Mouse (Mus musculus): ENCODE results near the gene Tmem258.
"Not testable (repeated sequence)": the region's sequence is repeated elsewhere in the genome, so short reads cannot be mapped to it uniquely, and the experiment has no call there.

The Tmem258 gene

GRCm38 (mm10) chr19:10203848-10204615 lies at the start of gene Tmem258, which contains the start of gene Fen1:
Gene Tmem258 (plus strand): TSS chr19:10204014.
Gene Fen1 (minus strand): TSS chr19:10204169.
- DNase-seq = peak; percentile 93

DNA sequence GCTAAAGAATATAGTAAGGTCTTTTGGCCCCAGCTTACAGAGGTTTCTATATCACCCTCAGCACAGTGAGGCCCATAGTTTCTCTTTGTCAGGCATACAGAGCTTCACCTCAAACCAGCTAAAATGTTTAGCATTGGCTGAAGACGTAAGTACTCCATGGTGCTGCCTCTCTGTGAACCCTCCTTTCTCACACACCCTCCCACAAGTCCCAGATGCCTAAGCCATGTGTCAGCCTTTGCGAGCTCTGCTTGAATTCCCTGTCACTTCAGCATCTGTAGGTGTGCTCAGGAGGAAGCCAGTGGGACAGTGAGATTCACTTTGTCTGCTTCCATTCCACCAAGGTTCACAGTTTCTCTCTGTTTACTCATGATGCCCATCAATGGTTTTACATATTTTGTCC lies 46.1 kb upstream of the Tmem258 start:
- no peak for DNase-seq

GRCm38 (mm10) chr19:10163896-10164295 lies 39.9 kb upstream of the Tmem258 start:
- no peak for DNase-seq

DNA sequence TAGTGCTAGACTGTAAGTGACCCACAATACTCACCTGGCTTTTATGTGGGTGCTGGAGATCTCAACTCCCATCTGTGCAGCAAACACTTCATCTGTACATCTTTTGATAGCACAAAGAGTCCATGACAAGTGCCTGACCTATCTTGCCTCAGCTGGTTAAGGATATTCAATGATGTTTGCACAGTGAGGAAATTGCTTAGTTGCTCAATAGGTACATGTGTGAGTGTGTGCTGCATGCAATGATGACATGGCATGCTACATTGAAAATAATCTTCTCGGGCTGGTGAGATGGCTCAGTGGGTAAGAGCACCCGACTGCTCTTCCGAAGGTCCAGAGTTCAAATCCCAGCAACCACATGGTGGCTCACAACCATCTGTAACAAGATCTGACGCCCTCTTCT lies 37.9 kb upstream of the Tmem258 start:
- not testable (repeated sequence) for DNase-seq

DNA sequence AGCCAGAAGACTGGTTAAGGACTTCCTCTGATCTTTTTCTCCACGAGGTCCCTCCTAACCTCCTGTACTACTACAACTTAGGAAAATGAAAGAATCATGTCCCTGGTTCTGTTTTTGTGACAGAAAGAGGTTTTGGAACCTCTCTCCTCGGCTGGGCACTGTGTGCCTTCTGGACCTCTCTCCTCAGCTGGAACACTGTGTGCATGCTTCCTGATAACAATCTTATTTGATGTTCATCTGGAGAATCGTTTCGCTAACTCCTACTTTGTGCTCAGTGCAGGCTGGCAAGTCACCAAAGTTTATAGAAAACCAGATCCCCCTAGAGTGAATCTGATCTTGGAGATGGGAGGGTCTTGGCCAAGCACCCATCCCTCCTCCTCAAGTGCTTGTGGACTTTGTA lies 36.7 kb upstream of the Tmem258 start:
- DNase-seq = no peak

- DNase-seq = no peak
Observed at GRCm38 (mm10) chr19:10167951-10168350, 35.9 kb upstream of the Tmem258 start.

- DNase-seq = no peak
Observed at GRCm38 (mm10) chr19:10168441-10168840, 35.4 kb upstream of the Tmem258 start.

- DNase-seq = no peak
Observed at GRCm38 (mm10) chr19:10169179-10169578, 34.6 kb upstream of the Tmem258 start.

DNA sequence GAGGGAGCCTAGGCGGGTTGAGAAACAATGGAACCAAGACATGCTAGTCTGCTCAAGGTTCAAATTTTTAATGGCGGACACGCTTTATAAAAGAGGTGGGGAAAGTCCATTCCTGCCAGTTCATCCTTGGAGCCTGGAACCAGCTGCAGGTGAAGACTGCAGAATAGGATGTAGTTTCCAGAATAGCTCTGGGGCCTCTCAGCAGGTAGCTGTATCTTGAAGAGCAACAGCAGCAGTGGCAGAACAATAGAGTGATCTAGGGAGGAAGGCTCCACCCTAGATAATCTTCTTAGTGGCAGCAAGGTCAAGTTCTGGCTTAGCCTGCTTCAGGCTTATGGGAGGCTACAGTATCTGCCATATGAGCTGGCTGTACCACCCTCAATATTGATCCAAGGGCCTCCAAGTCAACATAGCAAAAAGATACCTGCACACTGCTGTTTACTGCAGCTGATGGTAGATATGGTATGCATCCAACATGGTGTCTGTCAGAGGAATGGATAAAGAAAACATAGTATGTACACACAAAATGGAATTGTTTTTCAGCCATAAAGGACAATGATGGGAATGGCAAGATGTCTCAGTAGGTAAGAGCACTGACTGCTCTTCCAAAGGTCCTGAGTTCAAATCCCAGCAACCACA lies 34.0 kb upstream of the Tmem258 start:
- not testable (repeated sequence) for DNase-seq

GRCm38 (mm10) chr19:10170466-10170865 lies 33.3 kb upstream of the Tmem258 start:
- DNase-seq = no peak

GRCm38 (mm10) chr19:10171359-10171758 lies 32.5 kb upstream of the Tmem258 start:
- DNase-seq = no peak

DNA sequence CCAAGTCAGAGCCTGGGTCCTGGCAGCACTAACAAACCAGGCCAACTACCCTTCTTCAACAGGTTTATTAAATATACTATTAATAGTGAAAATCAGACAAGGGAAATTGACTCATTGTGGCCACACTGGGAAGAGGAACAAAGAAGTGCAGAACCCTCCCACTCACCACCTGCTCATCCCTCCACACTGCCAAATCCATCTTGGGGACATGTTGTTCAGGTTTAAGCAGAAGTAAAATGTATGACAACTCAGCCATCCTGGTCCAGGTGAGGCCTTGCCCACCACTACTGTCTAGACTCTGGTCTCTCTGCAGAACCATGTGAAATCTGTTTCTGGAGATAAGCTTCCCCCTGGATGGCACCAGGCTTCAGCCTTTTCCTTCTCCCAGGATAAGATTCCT lies 32.0 kb upstream of the Tmem258 start:
- DNase-seq = no peak

DNA sequence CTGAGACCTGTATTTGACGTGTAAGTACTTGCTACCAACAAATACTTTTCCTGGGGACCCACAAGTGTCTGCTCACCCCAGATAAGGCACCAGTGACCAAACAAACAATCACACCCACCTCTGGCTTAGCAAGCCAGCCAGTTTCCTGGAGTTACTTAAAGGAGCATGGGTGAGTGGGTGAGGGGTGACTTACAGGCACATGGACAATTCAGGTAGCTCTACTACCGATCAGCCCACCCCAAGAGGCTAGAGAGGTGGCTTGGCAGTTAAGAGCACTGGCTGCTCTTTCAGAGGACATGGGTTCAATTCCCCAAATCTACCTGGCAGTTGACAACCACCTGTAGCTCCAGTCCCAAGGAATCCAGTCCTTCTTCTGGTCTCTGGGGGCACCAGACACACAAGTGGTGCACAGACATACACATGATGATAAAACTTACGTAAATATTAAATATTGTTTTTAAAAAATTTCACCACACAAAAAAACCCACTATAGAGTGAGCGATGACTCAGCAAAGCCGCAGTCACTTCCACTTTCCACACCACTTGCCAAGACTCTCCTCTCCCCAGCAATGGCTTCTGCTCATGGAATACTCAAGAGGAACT lies 30.6 kb upstream of the Tmem258 start:
- DNase-seq = no peak

DNA sequence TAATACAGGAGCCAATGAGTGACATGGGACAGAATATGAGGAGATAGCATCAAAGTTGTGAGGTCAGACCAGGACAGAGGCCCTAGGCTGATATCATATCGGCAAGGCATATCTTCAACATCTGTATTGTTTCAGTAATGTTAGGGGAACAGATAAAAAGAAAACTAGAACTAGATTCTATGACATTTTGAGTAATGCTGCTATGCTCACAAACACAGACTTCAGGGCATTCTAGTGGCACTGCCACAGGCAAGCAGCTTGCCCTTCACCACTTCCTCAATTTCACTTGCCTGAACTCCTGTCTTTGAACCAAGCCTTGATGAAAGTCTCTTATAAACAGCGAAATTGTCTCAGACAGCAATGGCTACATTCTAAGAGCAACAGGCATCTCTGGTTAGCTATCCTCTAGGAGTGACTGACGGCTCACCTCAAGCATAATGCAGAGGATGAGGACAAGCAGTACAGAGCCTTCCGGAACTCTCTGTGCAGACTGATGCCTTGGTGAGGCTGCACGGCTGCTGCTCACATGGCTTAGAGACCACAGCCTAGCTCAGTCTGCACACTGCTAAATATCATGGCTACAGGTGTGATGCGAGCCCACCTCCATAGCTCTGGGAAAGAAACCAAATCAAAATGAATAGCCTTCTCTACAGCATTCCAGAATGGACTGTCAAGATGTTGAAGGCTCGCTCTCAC lies 29.8 kb upstream of the Tmem258 start:
- no peak for DNase-seq

GRCm38 (mm10) chr19:10174956-10175355 lies 28.9 kb upstream of the Tmem258 start:
- no peak for DNase-seq

- DNase-seq = no peak
Observed at GRCm38 (mm10) chr19:10176477-10176876, 27.3 kb upstream of the Tmem258 start.

DNA sequence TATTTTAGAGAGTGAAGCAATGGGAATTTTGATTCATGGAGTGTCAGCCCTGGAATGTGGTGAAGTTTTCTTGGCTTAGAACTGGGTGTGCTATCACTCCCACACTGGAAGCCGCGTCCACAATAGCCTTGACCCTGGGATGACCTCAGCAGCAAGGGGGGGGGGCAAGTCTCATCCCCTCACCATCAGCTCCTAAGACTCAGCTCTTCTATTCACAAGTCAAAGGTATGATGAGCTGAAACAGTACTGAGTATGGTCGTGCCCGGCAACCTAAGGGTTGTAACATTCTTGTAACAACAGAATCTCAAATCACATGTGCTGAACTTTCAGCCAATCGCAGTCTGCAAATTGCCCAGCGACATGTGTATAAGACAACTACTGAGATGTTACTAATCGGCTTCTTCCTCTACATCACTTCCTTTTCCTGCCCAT lies 26.9 kb upstream of the Tmem258 start:
- DNase-seq = peak; percentile 43

GRCm38 (mm10) chr19:10181225-10181624 lies 22.6 kb upstream of the Tmem258 start:
- no peak for DNase-seq

DNA sequence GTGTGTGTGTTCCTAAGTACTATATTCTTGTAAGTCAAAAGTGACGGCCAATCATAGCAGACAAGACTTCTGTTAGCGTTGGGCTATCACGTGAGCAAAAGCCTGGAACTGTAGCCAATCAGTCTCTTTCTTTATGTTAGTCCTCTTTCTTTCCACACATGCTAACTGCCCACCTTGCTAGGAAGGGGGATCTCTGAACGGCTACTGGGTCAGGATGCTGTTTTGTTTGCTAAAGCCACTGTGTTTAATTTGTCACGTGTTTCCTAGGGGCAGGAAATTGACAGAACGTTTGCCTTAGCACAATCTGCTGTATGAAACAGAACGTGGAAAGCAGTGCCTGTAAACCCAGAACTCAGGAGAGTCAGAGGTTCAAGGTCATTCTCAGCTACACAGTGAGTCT lies 21.7 kb upstream of the Tmem258 start:
- DNase-seq = no peak

DNA sequence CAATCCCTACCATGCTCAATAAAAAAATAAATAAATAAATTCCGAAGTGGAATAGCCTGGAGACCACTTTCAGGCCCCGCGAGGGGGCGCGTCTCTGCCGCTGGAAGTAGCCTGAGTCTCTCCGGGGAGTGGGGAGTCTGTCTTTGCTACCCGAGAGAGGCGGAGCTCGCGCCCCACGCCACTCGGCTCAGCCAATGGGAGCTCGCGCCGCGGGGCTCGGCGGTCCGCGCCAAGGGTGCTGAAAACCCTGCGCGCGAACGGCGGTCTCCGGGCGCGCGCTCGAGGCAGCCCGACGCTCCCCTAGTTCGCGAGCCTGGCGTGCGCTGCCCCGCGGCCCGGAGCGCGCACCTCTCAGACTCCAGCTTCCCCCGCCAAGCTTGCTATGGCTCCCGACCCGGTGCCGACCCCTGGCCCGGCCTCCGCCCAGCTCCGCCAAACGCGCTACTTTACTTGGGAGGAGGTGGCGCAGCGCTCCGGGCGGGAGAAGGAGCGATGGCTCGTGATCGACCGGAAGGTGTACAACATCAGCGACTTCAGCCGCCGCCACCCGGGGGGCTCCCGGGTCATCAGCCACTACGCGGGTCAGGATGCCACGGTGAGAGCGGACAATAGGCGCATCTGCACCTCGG lies 21.0 kb upstream of the Tmem258 start, which contains the start of gene Fads1:
TSS of gene Fads1 (plus strand) at position 219 of the 629 bp plus-strand sequence.
- DNase-seq = peak; percentile 97

DNA sequence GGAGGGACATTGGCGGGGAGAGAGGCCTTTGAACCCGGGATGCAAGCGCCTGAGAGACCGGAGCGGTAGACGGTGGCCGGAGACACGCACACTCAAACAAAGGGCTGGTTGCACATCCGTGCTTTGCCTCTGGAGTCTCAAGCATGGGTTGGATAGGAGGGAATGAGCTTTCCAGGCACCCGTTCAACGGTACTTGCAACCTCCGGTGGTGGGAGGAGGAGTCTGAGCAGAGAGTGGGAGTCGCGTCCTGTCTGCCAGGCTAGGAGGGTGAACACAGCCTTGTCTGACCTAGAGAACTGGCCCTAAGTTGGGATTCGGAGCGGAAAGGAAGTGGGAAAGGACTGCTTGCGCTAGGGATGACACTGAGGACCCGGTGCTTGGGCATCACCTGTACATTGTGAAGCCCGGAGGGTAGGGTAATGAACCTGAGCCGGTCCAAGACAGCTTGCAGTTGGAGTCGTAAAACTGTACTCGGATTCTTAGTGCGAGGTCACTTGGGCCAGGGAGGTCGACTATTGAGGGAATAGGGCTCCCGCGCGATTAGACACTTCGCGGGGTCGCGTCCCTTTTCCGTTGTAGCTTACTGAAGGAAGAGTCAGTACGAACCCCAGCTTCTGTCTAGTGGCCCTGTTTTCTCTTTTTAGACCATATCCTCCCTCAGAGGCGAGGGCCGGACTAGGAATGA lies 20.4 kb upstream of the Tmem258 start:
- peak; percentile 83 for DNase-seq

DNA sequence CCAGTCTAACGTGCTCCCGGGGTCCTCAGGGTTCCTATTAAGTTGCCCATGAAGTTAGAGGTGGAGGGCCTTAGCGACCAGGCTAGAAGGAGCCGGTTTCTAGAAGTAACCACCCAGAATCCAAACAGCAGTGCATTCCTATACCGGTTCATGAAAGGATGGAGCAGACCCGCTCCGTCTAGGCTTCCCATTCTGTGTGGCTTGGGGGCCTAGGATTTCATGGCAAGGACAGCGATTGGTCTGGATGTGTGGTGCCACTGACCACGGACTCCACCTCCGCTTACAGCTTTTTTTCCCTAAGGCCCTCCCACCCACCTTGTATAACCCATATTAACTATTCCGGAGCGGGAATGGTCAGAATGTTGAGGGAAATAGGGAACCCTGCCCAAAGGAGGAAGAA lies 19.7 kb upstream of the Tmem258 start:
- peak; percentile 54 for DNase-seq
